Mouse (Mus musculus): ENCODE measurements around the gene Cmss1. TPM values are rescaled to one million over a fixed set of nuclear protein-coding genes. Genes with fewer than 3 reads are reported as not detected.

The Cmss1 gene
- total and polyA plus RNA-seq, 2 experiments from 2014 or later: 17.0 to 50.3 TPM

- H3K27ac ChIP-seq (ENCODE audit: low read depth): no peak overlapping the region
- H3K9ac ChIP-seq (replicated peaks; ENCODE audit: low read depth, low read length): no peak overlapping the region
- no peaks in the 10 kb centered on the region for H3K27me3 ChIP-seq (ENCODE audit: control insufficient read depth, insufficient read depth, low read length)
- ATAC-seq (ENCODE audit: insufficient read depth, low read depth) (no peak), DNase-seq (ENCODE audit: low spot score) (no peak)
- 0 out of 2 replicates have a peak, but pooled peaks cover 5% of the 10 kb centered on the region for H3K4me1 ChIP-seq (ENCODE audit: control insufficient read depth, insufficient read depth)
- WGBS: 86% methylated on average over 6 of the region's 6 CpGs
- no peaks in the 10 kb centered on the region for H3K9me3 ChIP-seq (replicated peaks; ENCODE audit: control insufficient read depth, low read length)
- no peak overlapping the region for H3K4me3 ChIP-seq (ENCODE audit: low read depth, low read length)
- H3K36me3 ChIP-seq (replicated peaks; ENCODE audit: control insufficient read depth, insufficient read depth, low read length): peaks cover 7% of the 10 kb centered on the region; the same call in 1 of the 2 replicates
- no peak overlapping the region for H3K4me2 ChIP-seq (ENCODE audit: low read depth, low read length)
- TF ChIP-seq EP300 (IDR thresholded peaks at IDR 0.05; ENCODE audit: low read depth) (no peak), CTCF (IDR thresholded peaks at IDR 0.05; ENCODE audit: low read depth) (no peak)
These were observed 100.5 kb downstream of the Cmss1 start for GRCm38 (mm10) chr16:57506133-57506532.

DNA sequence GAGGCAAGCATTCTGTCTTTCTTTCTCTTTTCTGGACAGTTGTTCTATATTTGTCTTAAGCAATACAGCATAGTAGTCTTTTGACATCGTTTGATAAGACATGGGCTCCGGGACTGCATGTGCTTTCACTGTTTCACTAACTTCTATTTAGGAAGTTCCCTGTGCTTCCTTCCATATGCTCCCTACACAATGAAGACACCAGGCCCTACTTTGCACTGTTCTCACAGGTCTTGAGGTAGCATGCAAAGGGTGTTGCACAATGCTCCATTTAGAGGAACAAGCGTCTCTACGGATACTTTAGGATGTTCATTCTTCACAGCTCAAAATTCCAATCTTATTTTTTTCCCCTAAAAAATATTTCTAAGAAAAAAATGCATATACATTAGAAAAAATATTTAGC lies 101.9 kb downstream of the Cmss1 start:
- Histone ChIP-seq H3K36me3 (replicated peaks; ENCODE audit: control insufficient read depth, insufficient read depth, low read length) (peaks cover 7% of the 10 kb centered on the region; the same call in 1 of the 2 replicates), H3K9me3 (replicated peaks; ENCODE audit: control insufficient read depth, low read length) (no peaks in the 10 kb centered on the region), H3K27ac (ENCODE audit: low read depth) (no peak overlapping the region), H3K4me3 (ENCODE audit: low read depth, low read length) (no peak overlapping the region), H3K4me1 (ENCODE audit: control insufficient read depth, insufficient read depth) (peaks cover 9% of the 10 kb centered on the region; the same call in 1 of the 2 replicates), H3K9ac (replicated peaks; ENCODE audit: low read depth, low read length) (no peak overlapping the region), H3K27me3 (ENCODE audit: control insufficient read depth, insufficient read depth, low read length) (no peaks in the 10 kb centered on the region), H3K4me2 (ENCODE audit: low read depth, low read length) (no peak overlapping the region)
- no peak for DNase-seq (ENCODE audit: low spot score)
- no peak for TF ChIP-seq CTCF (IDR thresholded peaks at IDR 0.05; ENCODE audit: low read depth)
- TF ChIP-seq EP300 (IDR thresholded peaks at IDR 0.05; ENCODE audit: low read depth): no peak
- 58% methylated on average over 4 of the region's 4 CpGs for WGBS
- ATAC-seq (ENCODE audit: insufficient read depth, low read depth): no peak

- no peak overlapping the region for H3K27ac ChIP-seq (ENCODE audit: low read depth)
- H3K4me3 ChIP-seq (ENCODE audit: low read depth, low read length): no peak overlapping the region
- no peak overlapping the region for H3K4me2 ChIP-seq (ENCODE audit: low read depth, low read length)
- ATAC-seq (ENCODE audit: insufficient read depth, low read depth) (no peak), DNase-seq (ENCODE audit: low spot score) (no peak)
- peaks cover 17% of the 10 kb centered on the region; the same call in 1 of the 2 replicates for H3K4me1 ChIP-seq (ENCODE audit: control insufficient read depth, insufficient read depth)
- H3K9me3 ChIP-seq (replicated peaks; ENCODE audit: control insufficient read depth, low read length): no peaks in the 10 kb centered on the region
- peaks cover 7% of the 10 kb centered on the region; the same call in 1 of the 2 replicates for H3K36me3 ChIP-seq (replicated peaks; ENCODE audit: control insufficient read depth, insufficient read depth, low read length)
- no peak for TF ChIP-seq EP300 (IDR thresholded peaks at IDR 0.05; ENCODE audit: low read depth)
- no peak for TF ChIP-seq CTCF (IDR thresholded peaks at IDR 0.05; ENCODE audit: low read depth)
- WGBS: 50% methylated on average over 5 of the region's 5 CpGs
- H3K27me3 ChIP-seq (ENCODE audit: control insufficient read depth, insufficient read depth, low read length): no peaks in the 10 kb centered on the region
- no peak overlapping the region for H3K9ac ChIP-seq (replicated peaks; ENCODE audit: low read depth, low read length)
These were observed 103.9 kb downstream of the Cmss1 start for GRCm38 (mm10) chr16:57502761-57503160.

- no peaks in the 10 kb centered on the region for H3K27me3 ChIP-seq (ENCODE audit: control insufficient read depth, insufficient read depth, low read length)
- no peak overlapping the region for H3K4me3 ChIP-seq (ENCODE audit: low read depth, low read length)
- peaks cover 17% of the 10 kb centered on the region; the same call in 1 of the 2 replicates for H3K4me1 ChIP-seq (ENCODE audit: control insufficient read depth, insufficient read depth)
- ATAC-seq (ENCODE audit: insufficient read depth, low read depth): no peak
- 53% methylated on average over 2 of the region's 2 CpGs for WGBS
- no peak overlapping the region for H3K27ac ChIP-seq (ENCODE audit: low read depth)
- no peak overlapping the region for H3K9ac ChIP-seq (replicated peaks; ENCODE audit: low read depth, low read length)
- no peaks in the 10 kb centered on the region for H3K9me3 ChIP-seq (replicated peaks; ENCODE audit: control insufficient read depth, low read length)
- DNase-seq (ENCODE audit: low spot score): no peak
- 0 out of 2 replicates have a peak, but pooled peaks cover 2% of the 10 kb centered on the region for H3K36me3 ChIP-seq (replicated peaks; ENCODE audit: control insufficient read depth, insufficient read depth, low read length)
- no peak overlapping the region for H3K4me2 ChIP-seq (ENCODE audit: low read depth, low read length)
- TF ChIP-seq CTCF (IDR thresholded peaks at IDR 0.05; ENCODE audit: low read depth) (no peak), EP300 (IDR thresholded peaks at IDR 0.05; ENCODE audit: low read depth) (no peak)
These were observed 104.4 kb downstream of the Cmss1 start for GRCm38 (mm10) chr16:57502230-57502629.

DNA sequence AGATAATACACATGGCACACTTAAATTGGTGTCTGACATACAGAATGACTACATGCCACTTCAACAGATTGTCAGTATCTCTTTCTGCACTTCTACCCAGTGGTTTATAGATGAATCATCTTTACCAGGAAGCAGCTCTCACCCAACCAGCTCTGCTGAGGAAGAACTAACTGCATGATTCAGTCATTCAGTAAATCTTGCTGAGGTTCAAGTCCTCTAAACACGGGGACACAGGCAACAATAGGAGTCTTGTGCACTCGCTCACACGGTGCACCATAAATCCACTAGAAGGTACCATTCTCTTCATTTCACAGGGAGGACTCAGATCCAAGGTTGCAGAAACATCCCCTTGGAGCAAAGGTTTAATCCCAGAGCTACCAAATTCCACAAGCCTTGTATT lies 105.8 kb downstream of the Cmss1 start:
- no peaks in the 10 kb centered on the region for H3K36me3 ChIP-seq (replicated peaks; ENCODE audit: control insufficient read depth, insufficient read depth, low read length)
- H3K27me3 ChIP-seq (ENCODE audit: control insufficient read depth, insufficient read depth, low read length): no peaks in the 10 kb centered on the region
- ATAC-seq (ENCODE audit: insufficient read depth, low read depth) (no peak), DNase-seq (ENCODE audit: low spot score) (no peak)
- WGBS: 69% methylated on average over 3 of the region's 3 CpGs
- H3K9me3 ChIP-seq (replicated peaks; ENCODE audit: control insufficient read depth, low read length): no peaks in the 10 kb centered on the region
- H3K4me1 ChIP-seq (ENCODE audit: control insufficient read depth, insufficient read depth): peaks cover 30% of the 10 kb centered on the region
- no peak overlapping the region for H3K27ac ChIP-seq (ENCODE audit: low read depth)
- H3K4me3 ChIP-seq (ENCODE audit: low read depth, low read length): no peak overlapping the region
- TF ChIP-seq EP300 (IDR thresholded peaks at IDR 0.05; ENCODE audit: low read depth): no peak
- TF ChIP-seq CTCF (IDR thresholded peaks at IDR 0.05; ENCODE audit: low read depth): no peak
- no peak overlapping the region for H3K4me2 ChIP-seq (ENCODE audit: low read depth, low read length)
- no peak overlapping the region for H3K9ac ChIP-seq (replicated peaks; ENCODE audit: low read depth, low read length)
